Mouse (Mus musculus) ES-E14 (cell line): ENCODE results near the gene Cds1. TPM values are rescaled to one million over a fixed set of nuclear protein-coding genes. Genes with fewer than 3 reads are reported as not detected.

Experiments used
- DNase-seq: peaks from one replicate; pipeline ENCODE4 v3.0.0-alpha.2; 2013; ENCODE audit warnings: low read depth, low spot score
- H3K27ac ChIP-seq: 2 replicates; pipeline ENCODE4 v1.5.1; 2012; ENCODE audit warnings: low read depth, mild to moderate bottlenecking, low read length, moderate library complexity, mixed read lengths; ENCODE audit not compliant: poor library complexity, insufficient read depth, severe bottlenecking
- H3K36me3 ChIP-seq: 2 replicates; pipeline ENCODE4 v1.6.1; 2012; ENCODE audit warnings: mild to moderate bottlenecking, low read length, moderate library complexity, mixed read lengths; ENCODE audit not compliant: control insufficient read depth, poor library complexity, insufficient read depth, severe bottlenecking
- H3K4me1 ChIP-seq, 2 experiments: fragments of 150-350 bp in 1 of 2; sonication (generic) in 1 of 2; 2 replicates each; pipeline ENCODE4 v1.6.1; 2012; ENCODE audit warnings: low read length in 2 of 2, mild to moderate bottlenecking in 1 of 2, mixed read lengths in 1 of 2; ENCODE audit not compliant: control insufficient read depth in 2 of 2, insufficient read depth in 2 of 2, poor library complexity in 1 of 2
- H3K4me3 ChIP-seq, 2 experiments: fragments of 150-350 bp in 1 of 2; sonication (generic) in 1 of 2; 2 replicates each; pipeline ENCODE4 v1.5.1; 2012; ENCODE audit warnings: low read length in 2 of 2, low read depth in 1 of 2, mild to moderate bottlenecking in 1 of 2, mixed read lengths in 1 of 2; ENCODE audit not compliant: insufficient read depth in 1 of 2, poor library complexity in 1 of 2, severe bottlenecking in 1 of 2
- H3K9ac ChIP-seq: 2 replicates; pipeline ENCODE4 v1.6.1; 2012; ENCODE audit warnings: low read depth, mild to moderate bottlenecking, low read length, mixed read lengths; ENCODE audit not compliant: poor library complexity, insufficient read depth, severe bottlenecking
- H3K9me3 ChIP-seq: fragments of 150-350 bp; sonication (generic); 2 replicates; pipeline ENCODE4 v1.6.1; 2012; ENCODE audit warnings: low read depth, mild to moderate bottlenecking, low read length; ENCODE audit not compliant: control insufficient read depth, insufficient read depth
- CHD2 ChIP-seq: IDR thresholded peaks from 2 replicates; pipeline ENCODE4 v1.6.1; 2014; ENCODE audit warnings: mild to moderate bottlenecking, low read depth, low read length, inconsistent platforms
- HCFC1 ChIP-seq: IDR thresholded peaks from 2 replicates; pipeline ENCODE4 v1.6.1; 2012; ENCODE audit warnings: low read length, inconsistent platforms, borderline replicate concordance; ENCODE audit not compliant: insufficient read depth
- MAFK ChIP-seq: IDR thresholded peaks from 2 replicates; pipeline ENCODE4 v1.6.1; 2014; ENCODE audit warnings: mild to moderate bottlenecking, low read depth, low read length, inconsistent platforms; ENCODE audit not compliant: insufficient read depth
- ZC3H11A ChIP-seq: IDR thresholded peaks from 2 replicates; pipeline ENCODE4 v1.6.1; 2012; ENCODE audit warnings: low read depth, mild to moderate bottlenecking, inconsistent platforms, low read length, borderline replicate concordance
- ZNF384 ChIP-seq: IDR thresholded peaks from 2 replicates; pipeline ENCODE4 v1.6.1; 2012; ENCODE audit warnings: low read depth, low read length, inconsistent platforms
- in situ Hi-C, 2 experiments: fragments of 600-800 bp; cut with MboI; formaldehyde crosslinking; loops; one replicate each; pipeline ENCODE4 v1.15.1; 2025; ENCODE audit warnings: low sequenced_read_pairs in 2 of 2, inconsistent platforms in 1 of 2; ENCODE audit not compliant: unreplicated experiment in 2 of 2
- total RNA-seq: library from RNA; depleted of rRNA; stranded (reverse); fragments of 300-350 nt; gene quantifications from 2 replicates; pipeline ENCODE4 v1.2.3, GENCODE M21; 2012

Gene Cds1
- total RNA-seq, 1 experiment = 4.1 TPM

DNA sequence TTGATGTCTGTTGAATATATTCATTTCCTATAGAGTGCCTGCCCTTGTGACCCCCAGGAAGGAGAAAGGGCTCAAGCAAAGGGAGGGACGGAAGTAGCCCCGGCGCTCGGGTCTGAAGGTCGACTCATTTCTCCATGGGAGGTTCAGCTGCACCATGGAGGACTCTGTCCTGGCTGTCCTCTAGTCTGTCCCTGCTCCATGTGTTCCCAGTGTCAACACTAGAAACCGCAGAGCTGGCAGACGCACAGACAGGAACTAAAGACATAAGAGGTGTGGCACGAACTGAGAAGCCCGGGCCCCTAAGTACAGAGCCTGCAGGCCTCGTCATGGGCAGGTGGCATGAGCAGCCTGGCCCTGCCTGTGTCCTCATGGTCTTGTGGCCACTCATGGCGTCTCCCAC, 89.2 kb downstream of the Cds1 start:
- Histone ChIP-seq H3K9me3 (no peaks in the 10 kb centered on the region), H3K36me3 (peaks cover 21% of the 10 kb centered on the region), H3K27ac (no peak overlapping the region), H3K9ac (no peak overlapping the region), H3K4me1 (peaks cover 0 to 16% of the 10 kb centered on the region in 2 experiments; a peak in 2 of 4 replicates), H3K4me3 (no peak overlapping the region)
- in situ Hi-C loops = no loop called here
- TF ChIP-seq CHD2 (no peak), MAFK (no peak), ZC3H11A (no peak), HCFC1 (no peak), ZNF384 (no peak)
- DNase-seq = no peak

DNA sequence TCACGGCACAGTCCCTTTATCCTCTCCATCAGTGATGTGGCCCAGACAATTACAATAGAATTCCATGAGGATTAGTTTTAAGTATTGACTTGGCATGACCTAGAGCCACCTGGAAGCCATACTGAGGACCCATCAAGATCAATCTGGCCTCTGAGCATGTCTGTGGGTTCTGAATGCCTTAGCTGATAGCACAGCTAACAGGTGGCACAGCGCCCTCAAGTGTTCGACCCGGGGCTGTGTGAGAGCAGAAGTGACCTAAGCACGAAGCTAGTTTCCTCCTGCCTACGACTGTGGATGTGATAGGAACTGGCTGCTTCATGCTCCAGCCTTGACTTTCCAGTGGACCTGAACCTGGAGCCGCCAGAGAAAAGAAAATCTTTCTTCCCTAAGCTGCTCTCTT, 89.7 kb downstream of the Cds1 start:
- H3K4me3 ChIP-seq = no peak overlapping the region
- H3K9ac ChIP-seq = no peak overlapping the region
- DNase-seq = no peak
- peaks cover 21% of the 10 kb centered on the region for H3K36me3 ChIP-seq
- in situ Hi-C loops = no loop called here
- H3K27ac ChIP-seq = no peak overlapping the region
- TF ChIP-seq ZNF384 = no peak
- no peak for TF ChIP-seq HCFC1
- TF ChIP-seq ZC3H11A = peak; percentile 4; the same call in 1 of the 2 replicates
- TF ChIP-seq MAFK = no peak
- H3K9me3 ChIP-seq = no peaks in the 10 kb centered on the region
- peaks cover 0 to 13% of the 10 kb centered on the region in 2 experiments; a peak in 2 of 4 replicates for H3K4me1 ChIP-seq

DNA sequence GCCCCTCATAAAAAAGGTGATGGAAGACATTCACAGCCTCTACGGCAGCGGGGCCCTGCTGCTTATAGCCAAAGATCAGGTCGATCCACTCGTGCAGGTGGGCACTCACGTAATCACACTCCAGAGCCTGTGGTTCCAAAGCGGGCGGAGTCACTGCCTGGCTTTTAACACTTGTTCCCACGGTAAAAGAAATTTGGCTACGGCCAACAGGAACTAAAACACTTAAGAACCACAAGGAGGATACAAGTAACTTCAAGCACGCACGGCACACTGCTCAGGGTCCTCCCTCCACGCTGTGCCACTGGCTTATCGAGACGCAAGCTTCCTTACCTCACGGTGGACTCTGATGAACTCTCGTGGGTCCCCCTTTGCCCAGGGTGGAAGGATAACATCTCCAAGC, 90.5 kb downstream of the Cds1 start:
- TF ChIP-seq CHD2 (no peak), ZNF384 (no peak), MAFK (no peak), HCFC1 (no peak), ZC3H11A (no peak)
- no peak for DNase-seq
- Histone ChIP-seq H3K27ac (no peak overlapping the region), H3K4me1 (peaks cover 0 to 13% of the 10 kb centered on the region in 2 experiments; a peak in 2 of 4 replicates), H3K36me3 (peaks cover 21% of the 10 kb centered on the region), H3K4me3 (no peak overlapping the region), H3K9me3 (no peaks in the 10 kb centered on the region), H3K9ac (no peak overlapping the region)
- in situ Hi-C loops = no loop called here

DNA sequence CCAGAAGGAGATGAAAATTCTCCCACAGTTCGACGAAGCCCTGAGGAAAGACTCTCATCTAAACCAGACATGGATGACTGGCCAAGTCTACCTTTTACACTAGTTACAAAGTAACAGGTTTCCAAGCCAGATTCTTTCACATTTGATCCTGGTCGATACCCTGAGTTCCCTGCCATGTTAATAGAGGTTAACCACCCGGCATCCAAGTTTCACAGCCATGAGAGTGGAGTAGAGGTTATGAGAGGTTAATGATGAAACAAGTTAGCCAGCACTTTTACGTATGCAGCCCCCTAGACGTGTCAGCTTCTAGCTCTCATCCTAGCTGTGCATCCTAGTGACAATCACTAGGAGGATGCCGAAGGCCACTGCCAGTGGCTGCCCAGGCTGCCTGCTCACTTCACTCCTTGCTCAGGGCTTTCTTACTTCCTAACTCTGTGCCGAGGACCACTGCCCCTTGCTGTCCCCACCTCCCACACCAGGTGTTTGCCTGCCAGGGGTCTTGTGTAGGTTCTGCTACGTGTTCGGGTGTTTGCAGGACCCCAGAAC, 94.0 kb downstream of the Cds1 start:
- Histone ChIP-seq H3K4me1 (no peaks in the 10 kb centered on the region; a peak in 1 of 4 replicates), H3K36me3 (peaks cover 22% of the 10 kb centered on the region; the same call in 1 of the 2 replicates), H3K9me3 (no peaks in the 10 kb centered on the region; the same call in 1 of the 2 replicates), H3K27ac (no peak overlapping the region), H3K9ac (no peak overlapping the region), H3K4me3 (no peak overlapping the region)
- in situ Hi-C loops = no loop called here
- TF ChIP-seq ZNF384 (no peak), ZC3H11A (no peak), CHD2 (no peak)
- no peak for DNase-seq
